Mouse (Mus musculus) fibroblast of lung, adult 2 months (primary cell): ENCODE data around the gene Cd84.

Source experiments
- DNase-seq: peaks from one replicate; pipeline ENCODE4 v3.0.0-alpha.2; 2011; ENCODE audit warnings: low read depth

The Cd84 gene

DNA sequence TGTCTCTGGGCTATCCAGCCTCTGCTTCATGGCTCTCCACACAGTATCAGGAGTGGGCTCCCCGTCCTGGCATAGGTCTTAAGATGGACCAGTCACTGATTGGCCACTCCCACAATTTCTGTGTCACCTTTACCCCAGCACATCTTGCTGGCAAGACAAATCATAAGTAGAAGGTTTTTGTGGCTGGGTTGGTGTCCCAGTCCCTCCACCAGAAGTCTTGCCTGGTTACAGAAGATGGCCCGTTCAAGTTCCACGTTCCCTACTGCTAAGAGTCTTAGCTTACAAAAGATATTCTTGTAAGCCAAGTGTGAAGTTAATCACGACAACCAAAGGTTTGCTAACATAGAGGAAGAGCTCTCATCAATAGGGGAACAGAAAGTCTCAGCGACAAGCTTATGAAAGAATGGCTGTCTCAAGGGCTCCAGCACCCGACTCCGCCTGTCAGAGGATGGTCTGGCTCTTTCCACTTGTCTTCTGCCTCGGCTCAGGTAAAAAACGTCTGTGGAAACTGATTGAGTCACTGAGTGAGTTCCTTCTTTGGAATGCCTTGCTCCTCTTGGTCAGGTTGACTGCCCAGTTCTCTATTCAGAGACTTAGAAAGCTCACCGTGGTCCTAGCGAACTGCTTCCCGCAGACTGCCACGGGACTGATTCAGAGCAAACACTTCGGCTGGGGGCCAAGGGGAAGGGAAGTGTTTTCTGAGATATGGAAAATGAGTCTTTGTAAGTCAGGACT is 78.0 kb downstream of the Cd84 start, which contains the start of gene Slamf6:
TSS of gene Slamf6 (plus strand) at position 211 of the 735 bp plus-strand sequence.
- no peak for DNase-seq

DNA sequence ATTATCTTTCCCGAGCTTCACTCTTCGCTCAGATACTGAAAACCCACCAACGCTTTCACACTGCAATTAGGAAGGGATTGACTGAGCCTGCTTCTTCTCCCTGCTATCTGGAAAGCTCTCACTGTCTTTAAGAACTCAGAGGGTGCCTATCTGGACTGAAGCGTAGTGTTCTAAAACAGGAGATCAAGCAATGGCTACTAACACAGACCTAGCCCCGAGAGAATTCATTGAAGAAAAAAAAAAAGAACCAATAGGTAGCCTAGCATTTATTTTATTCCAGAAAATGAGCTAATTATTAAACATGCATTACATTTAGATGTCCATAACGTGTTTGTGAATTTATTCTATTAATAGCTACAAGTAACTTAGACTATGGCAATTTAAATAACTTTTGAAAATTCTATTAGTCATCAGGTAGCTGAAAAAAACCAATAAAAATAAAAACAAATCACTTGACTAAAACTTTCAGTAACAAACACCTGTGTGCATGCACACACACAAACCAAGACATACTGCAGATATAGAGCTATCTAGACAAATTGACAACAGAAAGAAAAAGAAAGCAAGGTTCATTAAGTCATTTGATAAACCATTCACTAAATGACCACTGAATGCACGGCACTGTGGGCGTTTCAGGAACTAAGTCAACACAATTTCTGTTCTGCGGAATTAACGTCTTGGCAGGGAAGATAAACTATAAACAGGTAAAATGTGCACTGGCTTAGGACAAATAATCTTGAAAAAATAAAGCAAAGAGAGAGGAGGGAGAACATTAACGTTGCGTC is 78.8 kb downstream of the Cd84 start:
- DNase-seq: no peak

DNA sequence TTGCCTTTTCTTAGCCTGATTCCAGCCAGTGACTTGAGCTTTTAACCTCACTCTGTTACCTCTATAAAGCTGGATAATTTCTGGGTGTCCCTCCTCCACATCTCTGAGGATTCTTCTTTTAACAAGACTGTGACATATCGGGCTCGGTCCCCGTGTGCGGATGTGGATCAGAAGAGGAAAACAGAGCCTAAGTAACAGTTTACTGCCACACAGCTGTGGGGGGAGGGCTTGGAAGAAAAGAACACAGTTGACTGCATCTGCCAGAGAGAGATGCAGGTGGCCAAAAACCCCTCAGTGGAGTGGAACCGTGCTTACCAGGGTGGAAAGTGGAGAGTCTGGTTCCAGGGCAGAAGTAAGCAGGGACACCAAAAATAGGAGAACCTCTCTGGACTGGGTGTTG is 79.7 kb downstream of the Cd84 start:
- DNase-seq: no peak

DNA sequence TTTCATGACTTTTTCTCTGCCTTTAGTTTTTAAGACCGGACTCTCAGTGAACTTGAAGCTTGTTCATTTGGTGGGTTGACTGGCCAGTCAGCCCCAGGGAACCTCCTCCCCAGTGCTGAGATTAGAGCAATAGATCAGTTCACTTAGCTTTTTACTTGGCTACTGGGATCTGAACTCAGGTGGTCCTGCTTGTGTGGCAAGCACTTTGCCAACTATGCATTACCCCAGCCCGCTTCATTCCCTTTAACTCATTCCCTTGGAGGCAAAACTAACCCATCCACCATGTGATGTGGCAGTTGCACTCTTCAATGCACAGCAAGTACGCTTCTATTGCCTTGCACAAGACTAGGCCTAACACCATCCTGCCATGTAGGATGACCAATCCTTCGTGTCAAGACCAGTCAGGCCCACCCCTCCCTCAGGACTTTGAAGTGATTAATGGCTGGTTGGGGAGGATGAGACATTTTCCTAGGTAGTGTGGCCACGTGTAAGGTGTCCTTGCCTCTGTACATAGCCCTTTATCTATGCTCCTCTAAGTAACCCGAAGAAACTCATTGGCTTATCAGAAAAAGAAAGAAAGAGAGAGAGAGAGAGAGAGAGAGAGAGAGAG is 80.5 kb downstream of the Cd84 start:
- no peak for DNase-seq

DNA sequence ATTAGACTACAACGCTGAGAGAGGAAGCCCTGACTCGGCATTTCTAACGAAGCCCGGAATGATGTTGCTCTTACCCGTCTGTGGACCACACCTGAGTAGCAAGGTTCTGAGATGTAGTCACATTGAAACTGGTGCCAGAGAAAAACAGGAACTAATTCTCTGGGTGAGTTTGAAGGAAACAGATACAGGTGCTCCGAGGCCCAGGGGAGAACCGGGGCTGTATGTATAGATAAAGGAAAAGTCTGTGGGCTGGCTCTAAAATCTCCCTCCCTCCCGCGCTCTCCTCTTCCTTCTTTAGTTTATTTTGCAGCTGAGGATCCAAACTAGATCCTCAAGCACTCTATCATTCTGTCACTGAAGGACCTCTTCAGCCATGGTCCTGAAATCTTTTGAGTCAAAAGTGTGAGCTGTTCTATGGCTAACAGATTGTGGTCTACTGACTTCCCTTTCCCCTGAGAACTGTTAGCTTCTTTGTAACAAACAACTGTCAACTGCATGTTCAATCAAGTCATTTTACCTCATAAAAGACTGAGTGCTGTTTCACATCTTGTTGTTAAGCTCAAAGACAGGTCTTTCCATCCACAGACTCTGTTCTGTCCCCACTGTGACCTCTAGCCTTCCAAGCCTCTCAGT is 81.6 kb downstream of the Cd84 start:
- DNase-seq: no peak

GRCm38 (mm10) chr1:171921641-171922040 is 82.1 kb downstream of the Cd84 start:
- DNase-seq: no peak

- DNase-seq: no peak
Observed at GRCm38 (mm10) chr1:171922844-171923243, 83.3 kb downstream of the Cd84 start.

- DNase-seq: no peak
Observed at GRCm38 (mm10) chr1:171924900-171925299, 85.4 kb downstream of the Cd84 start.

- DNase-seq: no peak
Observed at GRCm38 (mm10) chr1:171933851-171934250, 94.4 kb downstream of the Cd84 start.

GRCm38 (mm10) chr1:171938952-171939948 is 99.8 kb downstream of the Cd84 start:
- no peak for DNase-seq
